Mouse (Mus musculus) MEL (cell line): Measurements from ENCODE around the gene Slco4a1. TPM values are rescaled to one million over a fixed set of nuclear protein-coding genes. Genes with fewer than 3 reads are reported as not detected.

Source experiments
- DNase-seq: peaks from one replicate; pipeline ENCODE4 v3.0.0; 2011; ENCODE audit warnings: low read depth, low spot score
- H3K27ac ChIP-seq: 2 replicates; pipeline ENCODE4 v1.5.1; 2012; ENCODE audit warnings: low read depth, mild to moderate bottlenecking, control low read depth, low read length, moderate library complexity; ENCODE audit not compliant: control insufficient read depth
- H3K27me3 ChIP-seq, 2 experiments: fragments of 150-350 bp in 1 of 2; sonication (generic) in 1 of 2; 2 replicates each; pipeline ENCODE4 v1.6.1; 2012; ENCODE audit warnings: low read length in 2 of 2, mild to moderate bottlenecking in 2 of 2, improper control_type of control experiment in 1 of 2, moderate library complexity in 1 of 2; ENCODE audit not compliant: insufficient read depth in 2 of 2, control insufficient read depth in 1 of 2
- H3K36me3 ChIP-seq, 2 experiments: 2 replicates each; pipeline ENCODE4 v1.6.1; 2012 to 2014; ENCODE audit warnings: low read length in 2 of 2, improper control_type of control experiment in 1 of 2, inconsistent platforms in 1 of 2, mild to moderate bottlenecking in 1 of 2; ENCODE audit not compliant: insufficient read depth in 2 of 2, control insufficient read depth in 1 of 2
- H3K4me1 ChIP-seq, 2 experiments: fragments of 150-350 bp in 1 of 2; sonication (generic) in 1 of 2; 2 replicates each; pipeline ENCODE4 v1.6.1; 2012; ENCODE audit warnings: low read length in 2 of 2, improper control_type of control experiment in 1 of 2, mild to moderate bottlenecking in 1 of 2; ENCODE audit not compliant: insufficient read depth in 2 of 2, control insufficient read depth in 1 of 2
- H3K4me3 ChIP-seq, 2 experiments: fragments of 150-350 bp in 1 of 2; sonication (generic) in 1 of 2; 2 replicates each; pipeline ENCODE4 v1.5.1; 2012; ENCODE audit warnings: low read depth in 2 of 2, low read length in 2 of 2, mild to moderate bottlenecking in 2 of 2, moderate library complexity in 2 of 2, control low read depth in 1 of 2, improper control_type of control experiment in 1 of 2; ENCODE audit not compliant: control insufficient read depth in 1 of 2, insufficient read depth in 1 of 2
- H3K79me2 ChIP-seq: 2 replicates; pipeline ENCODE4 v1.6.1; 2012; ENCODE audit warnings: mild to moderate bottlenecking, low read length, moderate library complexity; ENCODE audit not compliant: control insufficient read depth, poor library complexity, insufficient read depth
- H3K9ac ChIP-seq: 2 replicates; pipeline ENCODE4 v1.6.1; 2012; ENCODE audit warnings: low read depth, mild to moderate bottlenecking, control low read depth, low read length, moderate library complexity; ENCODE audit not compliant: control insufficient read depth, poor library complexity, severe bottlenecking
- H3K9me3 ChIP-seq: fragments of 150-350 bp; sonication (generic); replicated peaks from 2 replicates; pipeline ENCODE4 v1.6.1; 2012; ENCODE audit warnings: mild to moderate bottlenecking, low read length, improper control_type of control experiment, moderate library complexity; ENCODE audit not compliant: insufficient read depth
- BHLHE40 ChIP-seq: IDR thresholded peaks from 2 replicates; pipeline ENCODE4 v1.6.1; 2012; ENCODE audit warnings: low read depth, mild to moderate bottlenecking, inconsistent platforms, low read length, improper control_type of control experiment, borderline replicate concordance
- CHD1 ChIP-seq: IDR thresholded peaks from 2 replicates; pipeline ENCODE4 v1.6.1; 2012; ENCODE audit warnings: low read depth, mild to moderate bottlenecking, inconsistent platforms, low read length, improper control_type of control experiment
- CHD2 ChIP-seq: IDR thresholded peaks from 2 replicates; pipeline ENCODE4 v1.6.1; 2011; ENCODE audit warnings: low read length, improper control_type of control experiment
- E2F4 ChIP-seq: IDR thresholded peaks from 2 replicates; pipeline ENCODE4 v1.6.1; 2011; ENCODE audit warnings: low read depth, low read length, improper control_type of control experiment, borderline replicate concordance
- ELF1 ChIP-seq: IDR thresholded peaks from 2 replicates; pipeline ENCODE4 v1.6.1; 2014; ENCODE audit warnings: low read depth, mild to moderate bottlenecking, inconsistent platforms, low read length, improper control_type of control experiment, moderate library complexity
- ETS1 ChIP-seq: IDR thresholded peaks from 2 replicates; pipeline ENCODE4 v1.6.1; 2012; ENCODE audit warnings: low read depth, mild to moderate bottlenecking, inconsistent platforms, low read length, improper control_type of control experiment, moderate library complexity
- GATA1 ChIP-seq: IDR thresholded peaks from 2 replicates; pipeline ENCODE4 v1.6.1; 2011; ENCODE audit warnings: low read depth, low read length, improper control_type of control experiment
- HCFC1 ChIP-seq: IDR thresholded peaks from 2 replicates; pipeline ENCODE4 v1.6.1; 2012; ENCODE audit warnings: low read depth, mild to moderate bottlenecking, inconsistent platforms, low read length, improper control_type of control experiment, moderate library complexity
- JUND ChIP-seq: IDR thresholded peaks from 2 replicates; pipeline ENCODE4 v1.6.1; 2011; ENCODE audit warnings: low read depth, mild to moderate bottlenecking, improper control_type of control experiment, low read length
- MAFK ChIP-seq: IDR thresholded peaks from 2 replicates; pipeline ENCODE4 v1.6.1; 2011; ENCODE audit warnings: low read depth, mild to moderate bottlenecking, low read length, improper control_type of control experiment, borderline replicate concordance
- MAX ChIP-seq: IDR thresholded peaks from 2 replicates; pipeline ENCODE4 v1.6.1; 2011; ENCODE audit warnings: low read length, improper control_type of control experiment
- MAZ ChIP-seq: IDR thresholded peaks from 2 replicates; pipeline ENCODE4 v1.6.1; 2012; ENCODE audit warnings: low read depth, mild to moderate bottlenecking, inconsistent platforms, low read length, improper control_type of control experiment
- MXI1 ChIP-seq: IDR thresholded peaks from 2 replicates; pipeline ENCODE4 v1.6.1; 2011; ENCODE audit warnings: mild to moderate bottlenecking, low read depth, low read length, improper control_type of control experiment
- MYC ChIP-seq: IDR thresholded peaks from 2 replicates; pipeline ENCODE4 v1.6.1; 2011; ENCODE audit warnings: low read depth, mild to moderate bottlenecking, low read length, improper control_type of control experiment, moderate library complexity
- NRF1 ChIP-seq: IDR thresholded peaks from 2 replicates; pipeline ENCODE4 v1.6.1; 2014; ENCODE audit warnings: low read depth, mild to moderate bottlenecking, inconsistent platforms, low read length, improper control_type of control experiment, moderate library complexity; ENCODE audit not compliant: poor library complexity, insufficient read depth, severe bottlenecking
- POLR2AphosphoS2 ChIP-seq: IDR thresholded peaks from 2 replicates; pipeline ENCODE4 v1.6.1; 2011; ENCODE audit warnings: low read length, improper control_type of control experiment
- RAD21 ChIP-seq: IDR thresholded peaks from 2 replicates; pipeline ENCODE4 v1.6.1; 2011; ENCODE audit warnings: mild to moderate bottlenecking, low read depth, low read length, improper control_type of control experiment
- SMC3 ChIP-seq: IDR thresholded peaks from 2 replicates; pipeline ENCODE4 v1.6.1; 2011; ENCODE audit warnings: low read depth, low read length, improper control_type of control experiment
- TAL1 ChIP-seq: IDR thresholded peaks from 2 replicates; pipeline ENCODE4 v1.6.1; 2012; ENCODE audit warnings: mild to moderate bottlenecking, inconsistent platforms, low read length, moderate library complexity, mixed read lengths
- TBP ChIP-seq: IDR thresholded peaks from 2 replicates; pipeline ENCODE4 v1.8.0; 2011; ENCODE audit warnings: low read depth, low read length, improper control_type of control experiment
- TCF12 ChIP-seq: IDR thresholded peaks from 2 replicates; pipeline ENCODE4 v1.6.1; 2014; ENCODE audit warnings: low read depth, mild to moderate bottlenecking, inconsistent platforms, low read length, improper control_type of control experiment, moderate library complexity
- USF2 ChIP-seq, 2 experiments: IDR thresholded peaks; 2 replicates each; pipeline ENCODE4 v1.6.1; 2011 to 2012; ENCODE audit warnings: improper control_type of control experiment in 2 of 2, low read length in 2 of 2, borderline replicate concordance in 1 of 2, inconsistent platforms in 1 of 2, low read depth in 1 of 2, mild to moderate bottlenecking in 1 of 2; ENCODE audit not compliant: insufficient read depth in 1 of 2
- ZKSCAN1 ChIP-seq: IDR thresholded peaks from 2 replicates; pipeline ENCODE4 v1.6.1; 2012; ENCODE audit warnings: low read depth, mild to moderate bottlenecking, inconsistent platforms, low read length, improper control_type of control experiment, moderate library complexity
- ZMIZ1 ChIP-seq: IDR thresholded peaks from 2 replicates; pipeline ENCODE4 v1.6.1; 2012; ENCODE audit warnings: low read depth, mild to moderate bottlenecking, inconsistent platforms, low read length, improper control_type of control experiment, moderate library complexity
- polyA plus RNA-seq, 2 experiments: library from polyadenylated mRNA; stranded (reverse) in 1 of 2; unstranded in 1 of 2; fragments of >175 nt in 1 of 2; fragments of >200 nt in 1 of 2; gene quantifications; 2 replicates each; pipeline versions ENCODE4 v1.2.1 to v1.2.4; 2012; ENCODE audit warnings: low replicate concordance in 2 of 2, low read depth in 1 of 2; ENCODE audit not compliant: insufficient read length in 2 of 2, insufficient read depth in 1 of 2, missing spikeins in 1 of 2
- total RNA-seq: library from RNA; depleted of rRNA; stranded (reverse); fragments of 300-350 nt; gene quantifications from 2 replicates; pipeline ENCODE4 v1.2.3, GENCODE M21; 2012

Slco4a1 gene
- total and polyA plus RNA-seq, 3 experiments, result not detected

DNA sequence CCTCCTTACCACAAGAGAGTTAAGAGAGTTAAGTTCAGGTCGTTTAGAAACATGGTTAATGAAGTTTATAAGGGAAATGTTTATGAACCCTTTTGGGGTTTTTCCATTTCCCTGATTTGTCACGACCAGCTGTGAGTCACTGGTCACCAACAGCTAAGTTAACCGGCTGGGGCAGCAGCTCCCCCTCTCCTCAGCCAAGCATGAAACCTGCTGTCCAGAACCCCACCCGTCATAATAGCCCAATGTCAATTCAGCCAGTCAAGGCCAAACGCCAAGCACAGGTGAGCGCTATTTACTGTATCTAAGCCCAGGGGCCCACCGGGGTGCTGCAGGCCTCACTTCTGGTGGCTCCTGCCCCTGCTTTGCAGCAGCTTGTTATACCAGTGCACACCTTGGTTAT, 12.2 kb upstream of the Slco4a1 start:
- Histone ChIP-seq H3K27ac (no peak overlapping the region), H3K27me3 (no peaks in the 10 kb centered on the region), H3K4me1 (no peaks in the 10 kb centered on the region), H3K79me2 (no peaks in the 10 kb centered on the region), H3K36me3 (no peaks in the 10 kb centered on the region), H3K9me3 (no peaks in the 10 kb centered on the region), H3K4me3 (no peak overlapping the region), H3K9ac (no peak overlapping the region)
- no peak for DNase-seq
- no peak for TF ChIP-seq POLR2AphosphoS2
- TF ChIP-seq RAD21, result no peak
- TF ChIP-seq TCF12, result no peak
- no peak for TF ChIP-seq GATA1
- TF ChIP-seq MYC, result no peak
- TF ChIP-seq USF2 (IDR thresholded peaks at IDR 0.05; ENCODE audit: borderline replicate concordance in 1 of 2, insufficient read depth in 1 of 2, low read depth in 1 of 2, low read length in 2 of 2), result no peak
- TF ChIP-seq E2F4, result no peak
- no peak for TF ChIP-seq BHLHE40
- TF ChIP-seq TBP, result no peak
- no peak for TF ChIP-seq HCFC1
- no peak for TF ChIP-seq MAFK
- TF ChIP-seq TAL1, result no peak
- TF ChIP-seq ZMIZ1, result no peak
- no peak for TF ChIP-seq NRF1
- no peak for TF ChIP-seq ELF1
- no peak for TF ChIP-seq JUND

DNA sequence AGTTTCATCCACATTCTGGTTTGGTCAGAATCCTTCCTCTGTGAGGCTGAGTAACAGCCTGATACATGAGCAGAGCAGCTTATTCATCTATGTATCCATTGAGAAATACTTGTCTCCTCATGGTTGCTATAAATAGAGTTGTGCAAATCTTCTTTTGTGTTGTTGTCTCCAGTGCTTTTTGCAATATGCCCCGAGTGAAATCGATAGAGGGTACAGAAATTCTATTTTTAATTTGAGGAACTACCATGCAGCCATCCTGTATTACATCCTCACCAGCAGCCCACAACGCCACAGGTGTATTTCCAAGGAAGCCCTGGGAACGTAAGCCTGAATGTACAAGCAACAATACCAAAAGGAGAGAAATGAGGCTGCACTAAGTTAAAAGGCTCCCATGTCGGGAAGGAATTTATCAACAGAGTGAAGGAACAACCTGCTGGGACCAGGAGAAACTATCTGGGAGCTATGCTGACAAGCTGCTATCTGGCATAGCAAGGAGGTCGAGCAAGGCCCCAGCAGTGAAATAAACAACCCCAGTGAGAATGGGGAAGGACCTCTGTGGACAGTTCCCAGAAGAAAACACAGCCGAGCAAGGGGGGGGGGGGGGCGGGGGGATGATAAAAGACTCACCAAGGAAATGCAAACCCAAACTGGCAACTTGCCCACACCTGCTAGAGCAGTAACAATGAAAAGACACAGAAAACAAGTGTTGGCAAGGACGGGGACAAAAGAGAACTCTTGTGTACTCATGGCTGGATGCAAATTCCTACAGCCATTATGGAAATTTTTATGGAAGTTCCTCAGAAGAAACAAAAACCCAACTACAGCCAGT, 10.9 kb upstream of the Slco4a1 start:
- no peak overlapping the region for H3K9ac ChIP-seq
- H3K36me3 ChIP-seq, result no peaks in the 10 kb centered on the region
- DNase-seq, result peak; percentile 37
- no peak overlapping the region for H3K4me3 ChIP-seq
- no peaks in the 10 kb centered on the region for H3K9me3 ChIP-seq
- no peaks in the 10 kb centered on the region for H3K27me3 ChIP-seq
- TF ChIP-seq JUND (no peak), CHD2 (no peak), POLR2AphosphoS2 (no peak), SMC3 (no peak), MAX (no peak), MAZ (no peak), TBP (no peak), E2F4 (no peak), USF2 (IDR thresholded peaks at IDR 0.05; ENCODE audit: borderline replicate concordance in 1 of 2, insufficient read depth in 1 of 2, low read depth in 1 of 2, low read length in 2 of 2) (no peak), CHD1 (no peak), HCFC1 (no peak), MAFK (no peak), ETS1 (no peak), RAD21 (no peak), ELF1 (no peak), MXI1 (no peak), ZKSCAN1 (no peak)
- TF ChIP-seq, all 39 proteins: peak for 0
- Histone ChIP-seq H3K4me1 (no peaks in the 10 kb centered on the region), H3K79me2 (no peaks in the 10 kb centered on the region), H3K27ac (no peak overlapping the region)
